Mouse (Mus musculus) liver, embryonic 14.5 days (tissue): ENCODE results near the gene Tsnax. TPM values are rescaled to one million over a fixed set of nuclear protein-coding genes. Genes with fewer than 3 reads are reported as not detected.

Source experiments
- ATAC-seq: fragments of 200-750 bp; cut with Nextera tagmentation; 2 replicates; pipeline ENCODE4 v1.8.0; 2017; ENCODE audit warnings: moderate number of reproducible peaks, mild to moderate bottlenecking, moderate library complexity; ENCODE audit not compliant: insufficient read depth
- DNase-seq, 3 experiments: peaks; one replicate each; pipeline ENCODE4 v3.0.0-alpha.2; 2012 to 2013; ENCODE audit warnings: low read depth in 3 of 3, low spot score in 3 of 3
- H3K27ac ChIP-seq: fragments of 300-500 bp; sonication (generic); 2 replicates; pipeline ENCODE4 v1.5.1; 2014; ENCODE audit warnings: moderate library complexity, mild to moderate bottlenecking, control low read depth, inconsistent platforms
- H3K27me3 ChIP-seq: fragments of 300-500 bp; sonication (generic); 2 replicates; pipeline ENCODE4 v1.6.1; 2014; ENCODE audit warnings: mild to moderate bottlenecking, low read length, moderate library complexity; ENCODE audit not compliant: control insufficient read depth, insufficient read depth
- H3K36me3 ChIP-seq: fragments of 300-500 bp; sonication (generic); replicated peaks from 2 replicates; pipeline ENCODE4 v1.6.1; 2014; ENCODE audit warnings: low read depth; ENCODE audit not compliant: control insufficient read depth, insufficient read depth
- H3K4me1 ChIP-seq, 2 experiments: fragments of 200-500 bp in 1 of 2; fragments of 300-500 bp in 1 of 2; sonication (generic) in 1 of 2; replicated peaks; 2 replicates each; pipeline ENCODE4 v1.6.1; 2012 to 2014; ENCODE audit warnings: antibody characterized with exemption in 1 of 2, inconsistent platforms in 1 of 2, low read length in 1 of 2; ENCODE audit not compliant: control insufficient read depth in 2 of 2, insufficient read depth in 2 of 2
- H3K4me2 ChIP-seq: fragments of 300-500 bp; sonication (generic); 2 replicates; pipeline ENCODE4 v1.6.1; 2014; ENCODE audit warnings: low read depth, mild to moderate bottlenecking, control low read depth, moderate library complexity
- H3K4me3 ChIP-seq, 2 experiments: fragments of 200-500 bp in 1 of 2; fragments of 300-500 bp in 1 of 2; sonication (generic) in 1 of 2; 2 replicates each; pipeline ENCODE4 v1.5.1; 2012 to 2014; ENCODE audit warnings: low read depth in 2 of 2, low read length in 2 of 2, mild to moderate bottlenecking in 2 of 2, control low read depth in 1 of 2, inconsistent platforms in 1 of 2, moderate library complexity in 1 of 2; ENCODE audit not compliant: insufficient read depth in 1 of 2
- H3K9ac ChIP-seq: fragments of 300-500 bp; sonication (generic); replicated peaks from 2 replicates; pipeline ENCODE4 v1.6.1; 2014; ENCODE audit warnings: mild to moderate bottlenecking, control low read depth, moderate library complexity
- H3K9me3 ChIP-seq: fragments of 300-500 bp; sonication (generic); 2 replicates; pipeline ENCODE4 v1.6.1; 2016; ENCODE audit warnings: low read length, mixed read lengths; ENCODE audit not compliant: control insufficient read depth
- CTCF ChIP-seq: IDR thresholded peaks from 2 replicates; pipeline ENCODE4 v1.5.1; 2016; ENCODE audit warnings: antibody characterized with exemption, low read depth, control low read depth
- EP300 ChIP-seq: IDR thresholded peaks from 2 replicates; pipeline ENCODE4 v1.6.1; 2016; ENCODE audit warnings: antibody characterized with exemption, low read depth
- WGBS: fragments of 180-500 bp; shearing (Covaris S2); extraction: QIAGEN DNeasy Blood & Tissue Kit; methylation state at CpG from one replicate; pipeline ENCODE4 v1.1.7; 2014; ENCODE audit not compliant: insufficient replicate concordance; 5-methylcytosine and 5-hydroxymethylcytosine counted together
- polyA plus RNA-seq, 2 experiments: library from polyadenylated mRNA; depleted of rRNA in 1 of 2; stranded (reverse) in 1 of 2; unstranded in 1 of 2; fragments of >200 nt; fragmentation: Nextera tagmentation in 1 of 2; extraction: Ambion mirVana in 1 of 2; gene quantifications; 2 replicates each; pipeline versions ENCODE4 v1.2.1 to v1.2.3; 2012 to 2014

The Tsnax gene
- polyA plus RNA-seq, 2 experiments = 31.3 to 41.1 TPM

- Histone ChIP-seq H3K4me3 (no peak overlapping the region), H3K36me3 (no peaks in the 10 kb centered on the region), H3K9me3 (no peaks in the 10 kb centered on the region), H3K27me3 (no peaks in the 10 kb centered on the region), H3K9ac (no peak overlapping the region), H3K27ac (no peak overlapping the region), H3K4me1 (no peaks in the 10 kb centered on the region), H3K4me2 (no peak overlapping the region)
- 7% methylated on average over 17 of the region's 17 CpGs for WGBS
- TF ChIP-seq EP300 (no peak), CTCF (no peak)
- DNase-seq = no peak
- ATAC-seq = no peak
Observed at GRCm38 (mm10) chr8:124990923-124991667, 21.7 kb upstream of the Tsnax start.

GRCm38 (mm10) chr8:124991668-124991926 is 21.2 kb upstream of the Tsnax start:
- H3K27ac ChIP-seq = no peak overlapping the region
- H3K27me3 ChIP-seq = no peaks in the 10 kb centered on the region
- no peaks in the 10 kb centered on the region for H3K36me3 ChIP-seq
- TF ChIP-seq CTCF (no peak), EP300 (no peak)
- DNase-seq (no peak), ATAC-seq (no peak)
- no peaks in the 10 kb centered on the region for H3K4me1 ChIP-seq
- 22% methylated on average over 6 of the region's 6 CpGs for WGBS
- no peak overlapping the region for H3K4me2 ChIP-seq
- no peaks in the 10 kb centered on the region for H3K9me3 ChIP-seq
- H3K4me3 ChIP-seq = no peak overlapping the region
- H3K9ac ChIP-seq = no peak overlapping the region

GRCm38 (mm10) chr8:124995776-124996175 is 17.0 kb upstream of the Tsnax start:
- Histone ChIP-seq H3K4me2 (no peak overlapping the region), H3K27me3 (no peaks in the 10 kb centered on the region), H3K4me3 (no peak overlapping the region), H3K36me3 (no peaks in the 10 kb centered on the region), H3K9me3 (no peaks in the 10 kb centered on the region), H3K9ac (no peak overlapping the region), H3K4me1 (no peaks in the 10 kb centered on the region), H3K27ac (no peak overlapping the region)
- DNase-seq (no peak), ATAC-seq (no peak)
- 43% methylated on average over 2 of the region's 2 CpGs for WGBS
- TF ChIP-seq CTCF = no peak
- no peak for TF ChIP-seq EP300

GRCm38 (mm10) chr8:125024085-125024484 is 11.3 kb downstream of the Tsnax start:
- H3K9ac ChIP-seq = no peak overlapping the region
- H3K4me3 ChIP-seq = no peak overlapping the region
- TF ChIP-seq CTCF (no peak), EP300 (no peak)
- ATAC-seq (no peak), DNase-seq (no peak)
- no peaks in the 10 kb centered on the region for H3K27me3 ChIP-seq
- WGBS = 75% methylated on average over 8 of the region's 8 CpGs
- H3K27ac ChIP-seq = no peak overlapping the region
- H3K4me2 ChIP-seq = no peak overlapping the region
- H3K4me1 ChIP-seq = no peaks in the 10 kb centered on the region
- no peaks in the 10 kb centered on the region for H3K9me3 ChIP-seq
- peaks cover 17% of the 10 kb centered on the region; the same call in 1 of the 2 replicates for H3K36me3 ChIP-seq

- H3K4me3 ChIP-seq = no peak overlapping the region
- no peak for DNase-seq
- ATAC-seq = no peak
- H3K9me3 ChIP-seq = no peaks in the 10 kb centered on the region
- peaks cover 0 to 6% of the 10 kb centered on the region in 2 experiments; a peak in 1 of 4 replicates for H3K4me1 ChIP-seq
- H3K27me3 ChIP-seq = no peaks in the 10 kb centered on the region
- TF ChIP-seq EP300 (no peak), CTCF (no peak)
- WGBS = 84% methylated on average over 3 of the region's 3 CpGs
- H3K36me3 ChIP-seq = peaks cover 26% of the 10 kb centered on the region
- no peak overlapping the region for H3K9ac ChIP-seq
- no peak overlapping the region for H3K27ac ChIP-seq
- no peak overlapping the region for H3K4me2 ChIP-seq
Observed at GRCm38 (mm10) chr8:125027211-125027610, 14.4 kb downstream of the Tsnax start.
